Comparison of ENCODE assay signal across 22 mouse cellular contexts in genomic region chr17:29937350-29937781, GRCm38 (mm10). TPM values are rescaled to one million over a fixed set of nuclear protein-coding genes. Genes with fewer than 3 reads are reported as not detected.
A peak's percentile ranks its signal among the peaks of the same experiment; 100 is the strongest.
DNase-seq lines count a peak whose midpoint lies in the region; ATAC-seq lines count a peak whose summit lies in the region.
"Had no signal": no experiment of that assay in that cellular context is flagged by ENCODE, and none has a peak within 500 bp of the region (broad histone marks: within the 10 kb centered on the region; RNA-seq: fewer than 3 reads in every experiment).

No protein-coding gene starts in this region.

- peak; percentile 65; the same call in 1 of the 2 replicates for ATAC-seq in forebrain, embryonic 14.5 days
- ATAC-seq in forebrain, embryonic 11.5 days (replicated peaks; ENCODE audit: low FRiP score): no peak
- ATAC-seq in CD4-positive, CD25-positive, alpha-beta regulatory T cell, adult 4 months: no peak
- ATAC-seq: inflammation-experienced regulatory T-cells, adult 6 months had no signal

- H3K4me3 ChIP-seq in forebrain, embryonic 14.5 days (ENCODE audit: low read depth, low read length): no peak overlapping the region
- H3K4me3 ChIP-seq in forebrain, embryonic 11.5 days (ENCODE audit: low read depth, low read length): no peak overlapping the region
- H3K4me3 ChIP-seq: gastrocnemius, adult 2 months; heart, embryonic 12.5 days; hindbrain, embryonic 12.5 days; myocyte had no signal

- no peak overlapping the region for H3K4me2 ChIP-seq in forebrain, embryonic 14.5 days (ENCODE audit: low read length)
- no peak overlapping the region for H3K4me2 ChIP-seq in forebrain, embryonic 11.5 days (ENCODE audit: low read depth, low read length, severe bottlenecking)
- H3K4me2 ChIP-seq: heart, embryonic 12.5 days; hindbrain, embryonic 12.5 days; liver, embryonic 11.5 days had no signal

- peak; percentile 79 for DNase-seq in forebrain, embryonic 14.5 days (ENCODE audit: low spot score)
- DNase-seq in forebrain, embryonic 11.5 days (ENCODE audit: low spot score): no peak
- DNase-seq in ovary, adult 18-20 months (ENCODE audit: low spot score): peak; percentile 75
- no peak for DNase-seq in ovary, postnatal 10 days (ENCODE audit: low spot score)
- DNase-seq in adrenal gland, postnatal 10 days: peak; percentile 74
- no peak for DNase-seq in heart, adult 8-10 months (ENCODE audit: low spot score)
- DNase-seq: B cell, adult 2 months; cerebellum, adult 9-11 months; embryo, embryonic 11 days; gastrocnemius, adult 2 months; heart, postnatal 14 days; lung, adult 18-20 months; lung, postnatal 14 days; midbrain, embryonic 14.5 days; right cerebral cortex, adult 18-20 months; thymus, postnatal 4 days had no signal

- no peak overlapping the region for H3K27ac ChIP-seq in forebrain, embryonic 14.5 days (ENCODE audit: low read depth, low read length)
- H3K27ac ChIP-seq in forebrain, embryonic 11.5 days (ENCODE audit: low read depth, low read length): no peak overlapping the region
- H3K27ac ChIP-seq: gastrocnemius, adult 2 months; hindbrain, embryonic 12.5 days had no signal

- H3K9ac ChIP-seq in forebrain, embryonic 14.5 days (ENCODE audit: low read length): no peak overlapping the region
- no peak overlapping the region for H3K9ac ChIP-seq in forebrain, embryonic 11.5 days (ENCODE audit: low read length)
- H3K9ac ChIP-seq: heart, embryonic 12.5 days; hindbrain, embryonic 12.5 days had no signal

- no peaks in the 10 kb centered on the region for H3K27me3 ChIP-seq in forebrain, embryonic 14.5 days (replicated peaks; ENCODE audit: control insufficient read depth, insufficient read depth, low read length)
- H3K27me3 ChIP-seq in forebrain, embryonic 11.5 days (ENCODE audit: control insufficient read depth, insufficient read depth, low read length): no peaks in the 10 kb centered on the region
- H3K27me3 ChIP-seq: hindbrain, embryonic 12.5 days had no signal

- H3K9me3 ChIP-seq in forebrain, embryonic 14.5 days (replicated peaks; ENCODE audit: control insufficient read depth, low read length): no peaks in the 10 kb centered on the region
- H3K9me3 ChIP-seq in forebrain, embryonic 11.5 days (ENCODE audit: control insufficient read depth, low read length): no peaks in the 10 kb centered on the region
- H3K9me3 ChIP-seq: heart, embryonic 12.5 days; hindbrain, embryonic 12.5 days had no signal

- 36% methylated on average over 9 of the region's 9 CpGs for WGBS in forebrain, embryonic 14.5 days
- 81% methylated on average over 9 of the region's 9 CpGs for WGBS in forebrain, embryonic 11.5 days

- no peaks in the 10 kb centered on the region for H3K36me3 ChIP-seq in forebrain, embryonic 14.5 days (ENCODE audit: control insufficient read depth, insufficient read depth, low read length)
- H3K36me3 ChIP-seq in forebrain, embryonic 11.5 days (ENCODE audit: control insufficient read depth, insufficient read depth, low read length): no peaks in the 10 kb centered on the region
- H3K36me3 ChIP-seq: heart, embryonic 12.5 days; hindbrain, embryonic 12.5 days had no signal

- no peaks in the 10 kb centered on the region for H3K4me1 ChIP-seq in forebrain, embryonic 14.5 days (ENCODE audit: control insufficient read depth, insufficient read depth, low read length)
- H3K4me1 ChIP-seq in forebrain, embryonic 11.5 days (replicated peaks; ENCODE audit: control insufficient read depth, insufficient read depth, low read length): no peaks in the 10 kb centered on the region
- H3K4me1 ChIP-seq: heart, embryonic 12.5 days had no signal

RNA-seq across cellular contexts. Expression of gene Mdga1, which starts 32.5 kb away (rescaled TPM):
- polyA plus RNA-seq in forebrain, embryonic 14.5 days (2014; fragmentation: Nextera tagmentation; extraction: Ambion mirVana): 9.4 and 9.9 TPM in 2 replicates
- polyA plus RNA-seq in forebrain, embryonic 11.5 days (2014; fragmentation: Nextera tagmentation; extraction: Ambion mirVana): 6.2 and 7.4 TPM in 2 replicates
- 1 to 10 TPM; 3.1 to 4.2 TPM for total RNA-seq in adrenal gland, postnatal 10 days (2021)
- 10 to 100 TPM; 15.6 to 17.3 (median 16.4) TPM for total RNA-seq in heart, adult 8-10 months (2022)
- not detected for polyA plus RNA-seq in CD4-positive, CD25-positive, alpha-beta regulatory T cell, adult 4 months (2017; shearing (Covaris generic))
- polyA plus RNA-seq: inflammation-experienced regulatory T-cells, adult 6 months had no signal

Comparison
In these comparisons a context has a peak if more than half of its experiments do, and no peak if none do; other contexts are left out.
1. DNase-seq: peak in forebrain, embryonic 14.5 days (single experiment), ovary, adult 18-20 months (single experiment) and adrenal gland, postnatal 10 days (single experiment); none in forebrain, embryonic 11.5 days (single experiment), ovary, postnatal 10 days (single experiment) and heart, adult 8-10 months (single experiment).